21 mouse cellular contexts compared by ENCODE assay signal in the genomic region with DNA sequence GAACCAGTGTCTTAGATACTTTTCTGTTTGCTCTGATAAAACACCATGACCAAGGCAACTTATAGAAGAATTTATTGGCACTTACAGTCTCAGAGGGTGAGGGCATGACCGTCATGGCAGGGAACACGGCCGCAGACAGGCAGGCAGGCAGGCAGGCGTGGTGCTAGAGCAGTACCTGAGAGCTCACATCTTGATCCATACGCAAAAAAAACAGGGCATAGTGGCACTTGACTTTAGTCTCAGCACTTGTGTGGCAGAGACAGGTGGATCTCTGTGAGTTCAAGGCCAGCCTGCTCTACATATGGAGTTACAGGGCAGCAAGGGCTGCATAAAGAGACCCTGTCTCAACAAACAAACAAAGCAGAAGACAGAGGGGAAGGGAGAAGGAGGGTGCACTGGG. TPM values are rescaled to one million over a fixed set of nuclear protein-coding genes. Genes with fewer than 3 reads are reported as not detected.
DNase-seq lines count a peak whose midpoint lies in the region; ATAC-seq and TF ChIP-seq lines count a peak whose summit lies in the region.
"Had no signal": no experiment of that assay in that cellular context is flagged by ENCODE, and none has a peak within 500 bp of the region (broad histone marks: within the 10 kb centered on the region; RNA-seq: fewer than 3 reads in every experiment).

No protein-coding gene starts in this region.

- no peak overlapping the region for H3K9ac ChIP-seq in midbrain, embryonic 13.5 days (replicated peaks)
- H3K9ac ChIP-seq: embryonic facial prominence, embryonic 12.5 days; forebrain, embryonic 13.5 days; forebrain, embryonic 15.5 days; forebrain, postnatal 0 days had no signal

- no peak for TF ChIP-seq CTCF in spleen, adult 2 months (IDR thresholded peaks at IDR 0.05; ENCODE audit: extremely low read depth, insufficient read depth, insufficient read length, insufficient replicate concordance)

- no peak for DNase-seq in spleen, adult 2 months (ENCODE audit: low read depth in 1 of 2, low spot score in 2 of 2)
- DNase-seq in spleen, adult 12 weeks (ENCODE audit: low spot score): no peak
- DNase-seq in thymus, postnatal 14 days: peak; percentile 33
- no peak for DNase-seq in thymus, postnatal 0 days (ENCODE audit: low spot score)
- DNase-seq: adrenal gland, adult 8-10 months; adrenal gland, postnatal 14 days; adrenal gland, postnatal 36 days; B cell, adult 2 months; cerebellum, adult 11-12 months; cerebellum, adult 2 months; cerebellum, adult 9-10 months; cerebellum, postnatal 10 days; cerebellum, postnatal 25 days; forebrain, postnatal 0 days had no signal

- H3K4me3 ChIP-seq in spleen, adult 2 months (ENCODE audit: extremely low read depth, insufficient read depth, insufficient read length): 0 out of 2 replicates have a peak overlapping the region, but pooled peaks have one; percentile 25
- no peak overlapping the region for H3K4me3 ChIP-seq in midbrain, embryonic 13.5 days (replicated peaks)
- H3K4me3 ChIP-seq: embryonic facial prominence, embryonic 10.5 days; embryonic facial prominence, embryonic 12.5 days; forebrain, embryonic 13.5 days; forebrain, embryonic 15.5 days had no signal

- H3K36me3 ChIP-seq in spleen, adult 2 months (ENCODE audit: control insufficient read depth, insufficient read depth, low read length): no peaks in the 10 kb centered on the region
- H3K36me3 ChIP-seq in midbrain, embryonic 13.5 days: no peaks in the 10 kb centered on the region
- H3K36me3 ChIP-seq: embryonic facial prominence, embryonic 10.5 days; embryonic facial prominence, embryonic 12.5 days; forebrain, embryonic 15.5 days had no signal

- no peak overlapping the region for H3K4me2 ChIP-seq in midbrain, embryonic 13.5 days (replicated peaks)
- H3K4me2 ChIP-seq: embryonic facial prominence, embryonic 12.5 days; forebrain, embryonic 13.5 days; forebrain, embryonic 15.5 days had no signal

- H3K27ac ChIP-seq in spleen, adult 2 months (ENCODE audit: insufficient read depth, low read length): peak overlapping the region; percentile 77
- H3K27ac ChIP-seq in midbrain, embryonic 13.5 days: no peak overlapping the region
- H3K27ac ChIP-seq: embryonic facial prominence, embryonic 10.5 days; embryonic facial prominence, embryonic 12.5 days; forebrain, embryonic 13.5 days; forebrain, embryonic 15.5 days had no signal

- H3K9me3 ChIP-seq in midbrain, embryonic 13.5 days: no peaks in the 10 kb centered on the region
- H3K9me3 ChIP-seq: embryonic facial prominence, embryonic 10.5 days; embryonic facial prominence, embryonic 12.5 days; forebrain, embryonic 13.5 days; forebrain, embryonic 15.5 days had no signal

- ATAC-seq in midbrain, embryonic 13.5 days: no peak
- ATAC-seq: forebrain, embryonic 13.5 days; forebrain, embryonic 15.5 days; forebrain, postnatal 0 days; Patski had no signal

- H3K27me3 ChIP-seq in spleen, adult 2 months (ENCODE audit: control insufficient read depth, insufficient read depth, low read length): no peaks in the 10 kb centered on the region
- H3K27me3 ChIP-seq in midbrain, embryonic 13.5 days: no peaks in the 10 kb centered on the region
- H3K27me3 ChIP-seq: embryonic facial prominence, embryonic 12.5 days; forebrain, embryonic 15.5 days; Patski had no signal

- peaks cover 2% of the 10 kb centered on the region; the same call in 1 of the 2 replicates for H3K4me1 ChIP-seq in spleen, adult 2 months (ENCODE audit: control insufficient read depth, insufficient read depth, insufficient read length)
- H3K4me1 ChIP-seq in midbrain, embryonic 13.5 days (replicated peaks): no peaks in the 10 kb centered on the region
- H3K4me1 ChIP-seq: embryonic facial prominence, embryonic 10.5 days; embryonic facial prominence, embryonic 12.5 days; forebrain, embryonic 13.5 days; forebrain, embryonic 15.5 days had no signal

- WGBS in spleen, adult 2 months: 89% methylated on average over 5 of the region's 5 CpGs
- WGBS in midbrain, embryonic 13.5 days: 93% methylated on average over 5 of the region's 5 CpGs

- no peak for TF ChIP-seq POLR2A in spleen, adult 2 months (IDR thresholded peaks at IDR 0.05; ENCODE audit: low read depth, low read length)

RNA-seq across cellular contexts. Expression of a gene that starts 9.9 kb away (rescaled TPM):
- 197 and 206 TPM in 2 replicates for polyA plus RNA-seq in spleen, adult 2 months (2012; rRNA removed)
- 415 and 436 TPM in 2 replicates for polyA plus RNA-seq in thymus, postnatal 0 days (2015; fragmentation: Nextera tagmentation; extraction: Ambion mirVana)
- polyA plus RNA-seq in midbrain, embryonic 13.5 days (2015; fragmentation: Nextera tagmentation; extraction: Ambion mirVana): 0.30 and 0.52 TPM in 2 replicates
- polyA plus RNA-seq: forebrain, embryonic 11.5 days; Patski had no signal

RNA-seq across cellular contexts. Expression of a gene that starts 33.5 kb away (rescaled TPM):
- 0.65 and 0.69 TPM in 2 replicates for polyA plus RNA-seq in spleen, adult 2 months (2012; rRNA removed)
- 7.4 and 13.1 TPM in 2 replicates for polyA plus RNA-seq in thymus, postnatal 0 days (2015; fragmentation: Nextera tagmentation; extraction: Ambion mirVana)
- 4.5 and 8.3 TPM in 2 replicates for polyA plus RNA-seq in midbrain, embryonic 13.5 days (2015; fragmentation: Nextera tagmentation; extraction: Ambion mirVana)

Comparison
In these comparisons a context has a peak if more than half of its experiments do, and no peak if none do; other contexts are left out.
1. RNA of a gene that starts 9.9 kb away (polyA plus RNA-seq): 415 to 436 TPM in thymus, postnatal 0 days and 197 to 206 TPM in spleen, adult 2 months; 0.30 to 0.52 TPM in midbrain, embryonic 13.5 days; every median in the first group is over 100 times any median in the second.